ENCODE assay signal across 16 mouse cellular contexts in genomic region chr10:99388986-99389385, GRCm38 (mm10).
"Had no signal": no experiment of that assay in that cellular context is flagged by ENCODE, and none has a peak within 500 bp of the region (broad histone marks: within the 10 kb centered on the region; RNA-seq: fewer than 3 reads in every experiment).

No protein-coding gene starts in this region.

- H3K4me2 ChIP-seq: lung, embryonic 14.5 days; midbrain, embryonic 12.5 days; neural tube, embryonic 12.5 days; stomach, embryonic 15.5 days had no signal

- H3K27me3 ChIP-seq: midbrain, embryonic 12.5 days; neural tube, embryonic 12.5 days; stomach, embryonic 15.5 days had no signal

- H3K27ac ChIP-seq: liver, embryonic 14.5 days; midbrain, embryonic 10.5 days; midbrain, embryonic 12.5 days; neural tube, embryonic 12.5 days; stomach, embryonic 15.5 days; stomach, postnatal 0 days had no signal

- ATAC-seq: midbrain, embryonic 16.5 days had no signal

- DNase-seq: lung, adult 18-20 months; lung, embryonic 14.5 days; lung, postnatal 10 days; lung, postnatal 4 days; midbrain, embryonic 14.5 days; right cerebral cortex, postnatal 14 days; thymus, postnatal 14 days; thymus, postnatal 36 days had no signal

- H3K9ac ChIP-seq: liver, embryonic 14.5 days; lung, embryonic 14.5 days; midbrain, embryonic 12.5 days; neural tube, embryonic 12.5 days; stomach, embryonic 15.5 days had no signal

- H3K36me3 ChIP-seq: midbrain, embryonic 10.5 days; midbrain, embryonic 12.5 days; neural tube, embryonic 12.5 days; stomach, embryonic 15.5 days had no signal

- H3K4me3 ChIP-seq: midbrain, embryonic 10.5 days; midbrain, embryonic 12.5 days; myocyte; neural tube, embryonic 12.5 days; stomach, embryonic 15.5 days had no signal

- H3K4me1 ChIP-seq: midbrain, embryonic 10.5 days; midbrain, embryonic 12.5 days; neural tube, embryonic 12.5 days; stomach, embryonic 15.5 days had no signal

- H3K9me3 ChIP-seq: midbrain, embryonic 10.5 days; midbrain, embryonic 12.5 days; neural tube, embryonic 12.5 days; stomach, embryonic 15.5 days had no signal
